In genomic region chr14:119895765-119896465, GRCm38 (mm10) we compare ENCODE assay signal across 15 mouse cellular contexts.
DNase-seq lines count a peak whose midpoint lies in the region; ATAC-seq lines count a peak whose summit lies in the region.
"Had no signal": no experiment of that assay in that cellular context is flagged by ENCODE, and none has a peak within 500 bp of the region (broad histone marks: within the 10 kb centered on the region; RNA-seq: fewer than 3 reads in every experiment).

No protein-coding gene starts in this region.

- no peak overlapping the region for H3K9ac ChIP-seq in kidney, embryonic 14.5 days (ENCODE audit: low read depth, low read length)
- no peak overlapping the region for H3K9ac ChIP-seq in midbrain, embryonic 12.5 days (replicated peaks)
- H3K9ac ChIP-seq: forebrain, embryonic 13.5 days; limb, embryonic 12.5 days; lung, embryonic 15.5 days had no signal

- H3K36me3 ChIP-seq in kidney, embryonic 14.5 days (ENCODE audit: control insufficient read depth, insufficient read depth, low read length): no peaks in the 10 kb centered on the region
- H3K36me3 ChIP-seq in midbrain, embryonic 12.5 days: no peaks in the 10 kb centered on the region
- H3K36me3 ChIP-seq: limb, embryonic 12.5 days; lung, embryonic 15.5 days had no signal

- no peak overlapping the region for H3K27ac ChIP-seq in kidney, embryonic 14.5 days (ENCODE audit: low read depth, low read length)
- H3K27ac ChIP-seq in midbrain, embryonic 12.5 days (replicated peaks): peak overlapping the region; percentile 30; the same call in 1 of the 2 replicates
- H3K27ac ChIP-seq: forebrain, embryonic 13.5 days; limb, embryonic 12.5 days; lung, embryonic 15.5 days had no signal

- H3K4me1 ChIP-seq in kidney, embryonic 14.5 days (ENCODE audit: control insufficient read depth, insufficient read depth, low read length): no peaks in the 10 kb centered on the region
- no peaks in the 10 kb centered on the region for H3K4me1 ChIP-seq in midbrain, embryonic 12.5 days
- H3K4me1 ChIP-seq: forebrain, embryonic 13.5 days; lung, embryonic 15.5 days had no signal

- H3K4me3 ChIP-seq in kidney, embryonic 14.5 days (ENCODE audit: low read length): no peak overlapping the region
- H3K4me3 ChIP-seq in midbrain, embryonic 12.5 days: no peak overlapping the region
- H3K4me3 ChIP-seq: forebrain, embryonic 13.5 days; limb, embryonic 12.5 days; lung, embryonic 15.5 days had no signal

- H3K4me2 ChIP-seq in kidney, embryonic 14.5 days (replicated peaks; ENCODE audit: low read depth, low read length): no peak overlapping the region
- H3K4me2 ChIP-seq in midbrain, embryonic 12.5 days (replicated peaks): no peak overlapping the region
- H3K4me2 ChIP-seq: forebrain, embryonic 13.5 days; limb, embryonic 12.5 days; lung, embryonic 15.5 days had no signal

- no peaks in the 10 kb centered on the region for H3K27me3 ChIP-seq in kidney, embryonic 14.5 days (ENCODE audit: control insufficient read depth, insufficient read depth, low read length)
- no peaks in the 10 kb centered on the region for H3K27me3 ChIP-seq in midbrain, embryonic 12.5 days
- H3K27me3 ChIP-seq: forebrain, embryonic 13.5 days; limb, embryonic 12.5 days; lung, embryonic 15.5 days had no signal

- intact Hi-C loops in left cerebral cortex, postnatal 36 days (cut with DNase I): no loop called here

- ATAC-seq in kidney, embryonic 14.5 days (ENCODE audit: low FRiP score, low TSS enrichment): 0 out of 2 replicates have a peak, but pooled peaks have one; percentile 46
- no peak for ATAC-seq in midbrain, embryonic 12.5 days (ENCODE audit: low FRiP score, low read depth)
- ATAC-seq: forebrain, embryonic 13.5 days had no signal

- DNase-seq in kidney, adult 11 months: no peak
- DNase-seq in Muller cell, postnatal 12 days (ENCODE audit: inconsistent ontology term): peak; percentile 50
- peak; percentile 40 for DNase-seq in embryo, embryonic 11 days
- DNase-seq in thymus, postnatal 10 days (ENCODE audit: low spot score in 2 of 2): no peak
- no peak for DNase-seq in c-Kit-positive CD71-positive TER-119-positive erythroid progenitor cells, embryonic 14.5 days (ENCODE audit: low spot score)
- DNase-seq in left cerebral cortex, postnatal 36 days (ENCODE audit: low spot score in 2 of 2): no peak
- DNase-seq: gastrocnemius, postnatal 36 days; heart, postnatal 10 days; kidney, postnatal 36 days; right cerebral cortex, postnatal 25 days had no signal

- WGBS in kidney, embryonic 14.5 days: 41% methylated on average over 10 of the region's 10 CpGs
- WGBS in midbrain, embryonic 12.5 days: 73% methylated on average over 10 of the region's 10 CpGs

- H3K9me3 ChIP-seq in kidney, embryonic 14.5 days (ENCODE audit: control insufficient read depth, low read length): no peaks in the 10 kb centered on the region
- H3K9me3 ChIP-seq in midbrain, embryonic 12.5 days: no peaks in the 10 kb centered on the region
- H3K9me3 ChIP-seq: forebrain, embryonic 13.5 days; limb, embryonic 12.5 days; lung, embryonic 15.5 days had no signal

Comparison
In these comparisons a context has a peak if more than half of its experiments do, and no peak if none do; other contexts are left out.
1. DNase-seq: peak in Muller cell, postnatal 12 days (single experiment) and embryo, embryonic 11 days (single experiment); none in kidney, adult 11 months (single experiment), thymus, postnatal 10 days (0 of 2), c-Kit-positive CD71-positive TER-119-positive erythroid progenitor cells, embryonic 14.5 days (single experiment) and left cerebral cortex, postnatal 36 days (0 of 2).